Mouse (Mus musculus) cerebellum, adult 2 months (tissue): ENCODE data around the gene Dynlt1c. TPM values are rescaled to one million over a fixed set of nuclear protein-coding genes. Genes with fewer than 3 reads are reported as not detected.
"Not testable (repeated sequence)": the region's sequence is repeated elsewhere in the genome, so short reads cannot be mapped to it uniquely, and the experiment has no call there.

ENCODE experiments used
- DNase-seq, 2 experiments: peaks; one replicate each; pipeline ENCODE4 v3.0.0; 2021
- H3K27ac ChIP-seq: fragments of 200-500 bp; 2 replicates; pipeline ENCODE4 v1.5.1; 2012; ENCODE audit warnings: low read length, control low read depth, inconsistent platforms; ENCODE audit not compliant: insufficient read depth
- H3K27me3 ChIP-seq: fragments of 200-500 bp; 2 replicates; pipeline ENCODE4 v1.6.1; 2012; ENCODE audit warnings: inconsistent platforms, mild to moderate bottlenecking, low read length, moderate library complexity; ENCODE audit not compliant: control insufficient read depth, insufficient read depth
- H3K4me1 ChIP-seq: fragments of 200-500 bp; 2 replicates; pipeline ENCODE4 v1.6.1; 2011; ENCODE audit warnings: low read length; ENCODE audit not compliant: control insufficient read depth, insufficient read depth
- H3K4me3 ChIP-seq: fragments of 200-500 bp; replicated peaks from 2 replicates; pipeline ENCODE3; 2011; ENCODE audit warnings: mild to moderate bottlenecking, low read depth, low read length, control low read depth; ENCODE audit not compliant: insufficient read depth
- POLR2A ChIP-seq: fragments of 200-500 bp; IDR thresholded peaks from 2 replicates; pipeline ENCODE4 v1.6.1; 2011; ENCODE audit warnings: low read length, control low read depth, borderline replicate concordance; ENCODE audit not compliant: insufficient read depth
- WGBS: fragments of 180-500 bp; shearing (Covaris S2); methylation state at CpG from one replicate; pipeline ENCODE4 v1.1.7; 2018; 5-methylcytosine and 5-hydroxymethylcytosine counted together
- polyA plus RNA-seq: library from polyadenylated mRNA; depleted of rRNA; stranded (reverse); fragments of >200 nt; gene quantifications from 2 replicates; pipeline ENCODE4 v1.2.3, GENCODE M21; 2012

The Dynlt1c gene
- polyA plus RNA-seq, 1 experiment: 26.4 TPM

DNA sequence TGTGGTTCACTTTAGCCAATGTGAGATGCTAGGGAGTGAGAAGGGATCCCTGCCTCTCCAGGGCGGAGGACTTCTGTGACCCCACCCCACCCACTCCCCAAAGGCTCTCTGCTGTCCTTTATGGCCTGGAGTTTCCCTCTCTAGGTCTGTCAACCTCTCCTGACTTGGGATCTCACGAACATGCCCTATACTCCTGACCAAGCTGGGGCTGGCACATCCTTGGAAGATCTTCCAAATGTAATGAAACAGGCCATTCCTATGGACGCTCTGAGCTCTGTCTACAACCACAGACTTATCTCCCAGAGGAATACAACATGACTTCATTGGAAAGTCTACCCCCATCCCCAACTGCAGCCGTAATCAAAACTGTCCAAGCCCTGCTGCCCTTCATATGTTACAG lies 43.2 kb downstream of the Dynlt1c start:
- whole genome bisulfite sequencing: 96% methylated on average over 4 of the region's 4 CpGs
- not testable (repeated sequence) for DNase-seq, H3K4me1 ChIP-seq, H3K27me3 ChIP-seq, H3K27ac ChIP-seq, H3K4me3 ChIP-seq

DNA sequence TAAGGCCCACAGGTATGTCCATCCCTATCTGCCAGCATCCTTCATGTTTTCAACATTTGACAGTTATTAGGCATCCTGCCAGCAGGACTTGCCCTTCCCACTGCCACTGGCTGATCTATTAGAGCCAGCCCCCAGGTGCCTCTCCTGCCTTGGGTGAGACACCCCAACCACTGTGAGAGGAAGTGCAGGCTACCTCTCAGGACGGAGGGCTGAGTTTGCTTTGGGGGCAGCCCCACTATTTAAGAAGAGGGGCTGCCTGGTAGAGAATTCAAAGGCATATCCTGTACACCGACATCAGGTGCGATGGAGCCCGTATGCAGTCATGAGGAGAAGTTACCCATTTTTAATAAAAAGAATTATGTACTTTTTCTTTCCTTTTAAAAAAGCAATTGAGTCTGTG lies 44.2 kb downstream of the Dynlt1c start:
- not testable (repeated sequence) for H3K27ac ChIP-seq, H3K4me3 ChIP-seq, H3K27me3 ChIP-seq, H3K4me1 ChIP-seq, DNase-seq
- WGBS: 95% methylated on average over 4 of the region's 4 CpGs

DNA sequence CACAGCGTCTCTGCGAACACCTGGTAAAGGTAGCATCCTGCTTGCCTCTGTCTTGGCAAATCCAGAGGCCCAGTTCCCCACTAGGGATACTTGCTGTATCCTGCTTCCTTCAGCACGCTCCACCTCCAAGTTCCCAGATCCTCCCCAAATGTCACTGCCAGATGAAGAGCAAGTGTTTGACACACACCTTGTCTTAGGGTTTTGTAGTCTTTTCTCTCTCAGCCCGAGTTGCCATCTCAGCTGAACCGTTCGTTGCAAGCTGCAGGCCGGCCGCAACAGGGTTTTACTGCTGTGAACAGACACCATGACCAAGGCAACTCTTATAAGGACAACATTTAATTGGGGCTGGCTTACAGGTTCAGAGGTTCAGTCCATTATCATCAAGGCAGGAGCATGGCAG lies 45.4 kb downstream of the Dynlt1c start:
- 97% methylated on average over 8 of the region's 8 CpGs for WGBS
- H3K27me3 ChIP-seq, H3K27ac ChIP-seq, H3K4me1 ChIP-seq, DNase-seq, H3K4me3 ChIP-seq: not testable (repeated sequence)

DNA sequence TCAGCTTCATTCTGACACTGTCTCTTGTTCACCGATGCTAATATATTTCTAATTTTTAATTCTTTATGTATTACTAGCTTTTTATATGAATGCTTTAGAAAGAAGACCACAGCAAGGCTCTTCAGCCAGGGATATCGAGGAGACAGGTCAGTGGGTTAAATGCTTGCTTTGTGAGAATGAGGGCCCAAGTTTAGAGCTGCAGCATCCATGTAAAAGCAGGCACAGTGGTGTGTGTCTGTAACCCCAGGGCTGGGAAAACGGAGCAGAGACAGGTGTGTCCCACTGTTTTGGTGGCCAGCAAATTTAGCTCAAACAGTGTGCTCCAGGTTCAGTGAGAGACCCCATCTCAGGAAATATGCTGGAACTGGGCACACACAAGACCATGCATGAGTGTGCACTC lies 46.0 kb downstream of the Dynlt1c start:
- not testable (repeated sequence) for H3K27me3 ChIP-seq, H3K4me3 ChIP-seq, H3K27ac ChIP-seq, H3K4me1 ChIP-seq, DNase-seq
- WGBS: 92% methylated on average over 3 of the region's 3 CpGs

DNA sequence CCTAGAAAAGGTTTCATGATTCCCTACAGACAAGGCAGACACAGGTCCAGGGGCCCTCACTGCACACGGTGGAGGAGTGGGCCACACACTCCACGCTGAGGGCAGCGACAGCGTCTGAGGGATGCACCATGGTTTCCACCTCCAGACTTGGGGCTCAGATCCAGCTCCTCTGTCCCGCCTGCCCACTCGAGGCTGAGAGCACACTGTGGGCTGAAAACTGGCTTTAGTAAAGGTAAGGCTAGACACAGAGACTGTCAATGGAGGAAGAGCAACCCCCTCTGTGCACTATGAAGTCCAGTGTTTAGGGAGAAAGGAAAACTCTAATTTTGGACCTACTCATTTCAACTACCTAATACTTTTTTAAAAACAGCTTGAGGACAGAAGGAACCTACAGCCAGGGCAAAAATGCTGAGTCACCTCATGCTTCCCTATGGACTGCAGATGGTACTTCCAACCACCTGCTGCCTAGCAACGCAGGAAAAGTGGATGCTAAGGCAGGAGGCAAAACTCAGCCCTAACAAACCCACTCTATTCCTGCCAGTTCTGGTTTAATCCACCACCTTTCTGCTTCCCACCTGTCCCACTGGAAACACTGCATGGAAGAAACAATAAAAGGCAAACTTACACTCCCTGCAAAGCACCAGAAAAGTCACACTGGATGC lies 49.6 kb downstream of the Dynlt1c start:
- not testable (repeated sequence) for H3K4me3 ChIP-seq, H3K27ac ChIP-seq, H3K27me3 ChIP-seq, H3K4me1 ChIP-seq
- WGBS: 29% methylated on average over 4 of the region's 7 CpGs
- DNase-seq: peak in 1 of 2 experiments; percentile 23

DNA sequence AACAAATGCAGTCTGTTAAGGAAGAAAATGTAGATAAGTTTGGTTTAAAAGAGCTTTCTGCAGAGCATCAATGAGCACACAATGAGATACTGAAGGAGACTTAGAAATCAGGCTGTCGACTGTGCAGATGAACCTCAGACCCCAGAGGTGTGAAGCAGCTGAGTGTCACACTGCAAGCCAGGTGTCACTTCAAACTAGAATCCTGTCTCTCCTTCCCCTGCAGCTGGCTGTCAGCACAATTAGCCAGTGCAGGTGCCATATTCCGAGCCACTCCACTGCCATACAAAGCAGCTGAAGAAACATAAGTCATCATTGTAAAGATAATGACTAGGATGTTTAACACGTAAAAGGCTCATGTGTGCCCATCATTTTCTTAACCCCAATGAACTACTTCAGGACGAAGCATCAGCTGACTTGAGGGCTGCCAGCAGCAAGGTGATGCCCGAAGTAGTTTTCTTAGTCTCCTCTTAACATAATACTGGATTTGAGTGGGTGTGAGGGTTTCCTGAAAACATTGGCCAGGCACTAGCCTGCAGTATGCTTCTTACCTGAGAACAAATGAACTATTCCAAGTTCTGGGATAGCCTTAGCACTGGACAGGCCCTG lies 52.0 kb downstream of the Dynlt1c start:
- 97% methylated on average over 4 of the region's 5 CpGs for WGBS

DNA sequence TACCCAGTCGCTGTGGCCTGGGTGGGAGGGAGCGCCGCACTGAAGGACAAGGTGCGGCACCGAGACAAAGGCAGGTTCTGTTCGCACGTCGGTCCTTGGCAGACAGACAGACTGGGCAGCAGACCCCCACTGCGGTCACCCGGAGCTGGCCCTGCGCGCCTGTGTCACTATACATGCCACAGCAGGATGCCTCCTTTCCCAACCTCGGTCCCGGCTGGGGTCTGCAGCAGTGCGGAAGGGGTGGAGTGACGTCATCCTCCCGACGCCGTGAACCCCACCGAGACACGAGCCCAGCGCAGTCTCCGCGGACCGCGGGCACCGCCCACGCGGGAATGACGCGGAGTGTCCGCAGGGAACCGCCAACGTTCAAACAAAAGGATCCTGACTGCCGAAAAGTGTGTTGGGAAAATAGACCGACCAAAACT lies 53.6 kb downstream of the Dynlt1c start:
- not testable (repeated sequence) for H3K4me1 ChIP-seq, H3K27me3 ChIP-seq
- peak overlapping the region; percentile 40 for H3K4me3 ChIP-seq
- H3K27ac ChIP-seq: peak overlapping the region; percentile 80
- 0 out of 2 replicates have a peak, but pooled peaks have one; percentile 31 for TF ChIP-seq POLR2A
- DNase-seq: peak; percentile 74 to 80
- WGBS: 0% methylated on average over 36 of the region's 36 CpGs

More for the DNA sequence above, 52.0 kb downstream of the Dynlt1c start:
- H3K4me1 ChIP-seq, H3K27me3 ChIP-seq, H3K27ac ChIP-seq, H3K4me3 ChIP-seq: not testable (repeated sequence)
- peak in 1 of 2 experiments; percentile 16 for DNase-seq

DNA sequence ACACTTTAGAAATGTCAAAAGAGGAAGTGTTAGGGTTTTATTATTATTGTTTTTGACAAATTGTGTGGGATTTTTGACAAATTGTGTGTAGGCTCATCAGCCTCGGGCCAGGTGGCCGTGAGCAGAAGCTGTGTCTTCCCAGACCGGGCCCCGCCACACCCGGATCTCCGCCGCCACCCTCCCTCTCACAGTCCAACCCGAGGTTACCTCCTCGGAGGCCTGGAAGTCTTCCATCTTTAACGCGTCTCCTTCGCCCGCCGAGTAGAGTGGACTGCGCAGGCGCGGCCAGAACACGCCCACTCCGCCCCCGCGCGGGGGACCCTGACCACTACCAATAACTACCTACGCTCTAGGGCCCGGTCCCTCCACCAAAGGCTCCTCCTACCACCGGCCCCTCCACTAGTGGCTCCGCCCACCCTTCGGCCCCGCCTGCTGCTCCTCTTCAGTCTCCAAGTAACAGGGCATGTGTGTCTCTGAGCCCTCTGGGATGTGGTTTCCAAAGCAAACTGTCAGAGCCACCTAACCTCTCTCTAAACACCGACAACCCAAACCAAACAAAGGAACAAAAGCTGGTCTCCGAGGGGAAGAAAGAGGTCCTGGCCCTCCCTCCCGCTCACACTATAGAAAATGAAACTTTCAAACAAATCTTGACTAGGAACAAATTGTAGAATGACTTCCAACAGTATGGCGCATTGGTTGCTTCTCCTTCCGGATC lies 54.3 kb downstream of the Dynlt1c start, which contains the start of gene Dynlt1f:
TSS of gene Dynlt1f (minus strand) at position 334 of the 715 bp plus-strand sequence.
- peak; percentile 76 to 79 for DNase-seq
- Histone ChIP-seq H3K27ac (peak within 1 kb of the TSS; percentile 80), H3K4me3 (peak within 1 kb of the TSS; percentile 45)
- not testable (repeated sequence) for H3K4me1 ChIP-seq, H3K27me3 ChIP-seq
- 3% methylated on average over 28 of the region's 33 CpGs for WGBS

DNA sequence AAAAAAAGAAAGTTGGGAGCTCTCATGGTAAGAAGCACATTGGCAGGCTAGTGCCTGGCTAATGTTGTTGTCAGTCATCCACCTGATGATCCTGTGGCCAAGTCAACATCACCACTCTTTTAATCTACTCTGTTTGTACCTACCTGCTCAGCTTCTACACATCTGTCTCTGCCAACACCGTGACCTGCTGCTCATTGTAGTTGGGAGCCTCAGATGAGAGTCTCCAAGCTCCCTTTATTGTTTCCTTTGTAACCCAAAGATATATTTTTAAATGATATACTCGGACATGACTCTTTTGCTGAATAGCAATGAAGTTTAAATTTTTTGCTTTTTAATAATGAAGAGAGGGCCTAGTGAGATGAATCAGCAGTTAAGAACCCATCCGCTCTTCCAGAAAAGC lies 55.0 kb downstream of the Dynlt1c start:
- not testable (repeated sequence) for H3K27me3 ChIP-seq, H3K4me3 ChIP-seq, H3K27ac ChIP-seq, H3K4me1 ChIP-seq
- peak in 1 of 2 experiments; percentile 29 for DNase-seq
- 81% methylated on average over 1 of the region's 3 CpGs for WGBS

DNA sequence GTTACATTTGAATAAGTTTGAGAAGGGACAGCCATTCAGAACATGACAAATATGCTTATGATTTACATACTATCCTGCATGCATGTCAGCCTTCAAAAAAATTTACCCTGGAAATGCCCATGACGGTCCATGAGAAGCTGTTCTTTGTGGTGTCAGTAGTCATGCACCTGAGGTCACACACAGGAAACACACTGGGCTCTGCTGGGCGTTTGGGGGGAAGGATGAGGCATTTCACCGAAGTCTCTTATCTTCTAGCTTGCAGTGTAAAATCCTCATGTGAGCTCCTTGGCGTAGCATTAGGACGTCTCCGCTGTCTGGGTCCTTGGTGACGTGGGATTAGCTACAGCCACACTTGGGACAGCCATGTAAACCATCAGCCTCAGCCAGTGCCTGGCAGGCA lies 57.3 kb downstream of the Dynlt1c start, which contains the start of gene Sytl3:
TSS of gene Sytl3 (plus strand) at position 293 of the 400 bp plus-strand sequence.
- peak in 1 of 2 experiments; percentile 7 for DNase-seq
- not testable (repeated sequence) for H3K27me3 ChIP-seq, H3K27ac ChIP-seq, H3K4me3 ChIP-seq, H3K4me1 ChIP-seq
- 83% methylated on average over 6 of the region's 7 CpGs for WGBS
